Mouse (Mus musculus) midbrain, embryonic 14.5 days (tissue): Measurements from ENCODE around the gene Cadps2. TPM values are rescaled to one million over a fixed set of nuclear protein-coding genes. Genes with fewer than 3 reads are reported as not detected.
A peak's percentile ranks its signal among the peaks of the same experiment; 100 is the strongest.

Experiments
- ATAC-seq: fragments of 200-750 bp; cut with Nextera tagmentation; 2 replicates; pipeline ENCODE4 v1.8.0; 2017; ENCODE audit warnings: moderate number of reproducible peaks, moderate library complexity; ENCODE audit not compliant: low FRiP score, low TSS enrichment
- DNase-seq: peaks from one replicate; pipeline ENCODE4 v3.0.0-alpha.2; 2015
- H3K27ac ChIP-seq: fragments of 300-500 bp; sonication (generic); replicated peaks from 2 replicates; pipeline ENCODE4 v1.5.1; 2014; ENCODE audit warnings: mild to moderate bottlenecking, low read depth, low read length, moderate library complexity
- H3K27me3 ChIP-seq: fragments of 300-500 bp; sonication (generic); 2 replicates; pipeline ENCODE4 v1.6.1; 2014; ENCODE audit warnings: low read length, control low read depth, mixed read lengths; ENCODE audit not compliant: control insufficient read depth, insufficient read depth
- H3K36me3 ChIP-seq: fragments of 300-500 bp; sonication (generic); 2 replicates; pipeline ENCODE4 v1.6.1; 2014; ENCODE audit warnings: low read length, control low read depth; ENCODE audit not compliant: control insufficient read depth, insufficient read depth
- H3K4me1 ChIP-seq: fragments of 300-500 bp; sonication (generic); 2 replicates; pipeline ENCODE4 v1.6.1; 2014; ENCODE audit warnings: mild to moderate bottlenecking, antibody characterized with exemption, low read length, control low read depth; ENCODE audit not compliant: control insufficient read depth, insufficient read depth
- H3K4me2 ChIP-seq: fragments of 300-500 bp; sonication (generic); 2 replicates; pipeline ENCODE4 v1.6.1; 2014; ENCODE audit warnings: mild to moderate bottlenecking, low read length, moderate library complexity
- H3K4me3 ChIP-seq: fragments of 300-500 bp; sonication (generic); replicated peaks from 2 replicates; pipeline ENCODE4 v1.5.1; 2014; ENCODE audit warnings: low read depth, low read length
- H3K9ac ChIP-seq: fragments of 300-500 bp; sonication (generic); replicated peaks from 2 replicates; pipeline ENCODE4 v1.6.1; 2014; ENCODE audit warnings: mild to moderate bottlenecking, low read length, moderate library complexity
- H3K9me3 ChIP-seq: fragments of 300-500 bp; sonication (generic); 2 replicates; pipeline ENCODE4 v1.6.1; 2016; ENCODE audit warnings: low read length, control low read depth, mixed read lengths; ENCODE audit not compliant: control insufficient read depth
- WGBS: fragments of 180-500 bp; shearing (Covaris S2); extraction: QIAGEN DNeasy Blood & Tissue Kit; methylation state at CpG from one replicate; pipeline ENCODE4 v1.1.7; 2014; 5-methylcytosine and 5-hydroxymethylcytosine counted together
- polyA plus RNA-seq: library from polyadenylated mRNA; unstranded; fragments of >200 nt; fragmentation: Nextera tagmentation; extraction: Ambion mirVana; gene quantifications from 2 replicates; pipeline ENCODE4 v1.2.1, GENCODE M21; 2014

Cadps2 gene
- polyA plus RNA-seq, 1 experiment from 2014 or later, result 9.5 TPM

DNA sequence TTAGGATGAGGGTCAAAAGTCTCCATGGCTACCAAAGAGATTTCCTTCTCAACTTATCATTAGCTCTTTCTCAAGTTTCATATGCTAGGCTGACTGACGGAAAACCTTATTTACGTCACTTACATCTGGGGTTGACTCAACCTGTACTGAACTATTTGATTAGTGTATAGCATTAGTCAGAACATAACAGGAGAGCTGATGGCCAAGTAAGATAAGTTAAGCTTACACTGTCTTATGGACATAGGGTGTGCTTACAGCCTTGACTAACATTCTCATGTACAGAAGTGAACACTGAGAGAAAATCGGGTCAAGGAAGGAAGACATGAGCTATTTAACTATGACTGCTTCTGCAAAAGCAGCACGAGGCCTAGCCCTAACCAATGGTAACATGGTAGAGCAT, 550.5 kb downstream of the Cadps2 start:
- no peaks in the 10 kb centered on the region for H3K9me3 ChIP-seq
- DNase-seq (no peak), ATAC-seq (no peak)
- H3K36me3 ChIP-seq, result no peaks in the 10 kb centered on the region
- H3K27me3 ChIP-seq, result peaks cover 18% of the 10 kb centered on the region
- no peak overlapping the region for H3K4me2 ChIP-seq
- H3K9ac ChIP-seq, result no peak overlapping the region
- WGBS, result 89% methylated on average over 4 of the region's 4 CpGs
- H3K4me1 ChIP-seq, result no peaks in the 10 kb centered on the region
- H3K27ac ChIP-seq, result no peak overlapping the region
- H3K4me3 ChIP-seq, result no peak overlapping the region

DNA sequence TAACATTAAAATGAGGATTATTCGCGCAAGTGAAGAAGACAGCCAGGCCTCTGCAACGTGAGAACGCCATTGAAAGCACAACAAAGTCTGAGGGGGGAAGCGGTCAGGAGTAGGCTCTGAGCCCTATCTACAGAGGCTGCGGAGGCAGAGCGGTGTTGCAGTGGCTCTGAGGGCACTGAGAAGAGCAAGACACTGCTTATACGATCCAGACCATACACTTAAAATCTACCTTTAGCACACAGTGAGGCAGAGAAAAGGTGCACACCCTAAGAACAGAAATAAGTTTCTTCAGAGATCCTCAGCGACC, 557.8 kb downstream of the Cadps2 start:
- WGBS, result 44% methylated on average over 9 of the region's 9 CpGs
- Histone ChIP-seq H3K4me3 (no peak overlapping the region), H3K9ac (no peak overlapping the region), H3K27ac (no peak overlapping the region), H3K27me3 (peaks cover 77% of the 10 kb centered on the region), H3K4me2 (no peak overlapping the region), H3K4me1 (no peaks in the 10 kb centered on the region), H3K36me3 (no peaks in the 10 kb centered on the region), H3K9me3 (peaks cover 6% of the 10 kb centered on the region; the same call in 1 of the 2 replicates)
- ATAC-seq (no peak), DNase-seq (no peak)

DNA sequence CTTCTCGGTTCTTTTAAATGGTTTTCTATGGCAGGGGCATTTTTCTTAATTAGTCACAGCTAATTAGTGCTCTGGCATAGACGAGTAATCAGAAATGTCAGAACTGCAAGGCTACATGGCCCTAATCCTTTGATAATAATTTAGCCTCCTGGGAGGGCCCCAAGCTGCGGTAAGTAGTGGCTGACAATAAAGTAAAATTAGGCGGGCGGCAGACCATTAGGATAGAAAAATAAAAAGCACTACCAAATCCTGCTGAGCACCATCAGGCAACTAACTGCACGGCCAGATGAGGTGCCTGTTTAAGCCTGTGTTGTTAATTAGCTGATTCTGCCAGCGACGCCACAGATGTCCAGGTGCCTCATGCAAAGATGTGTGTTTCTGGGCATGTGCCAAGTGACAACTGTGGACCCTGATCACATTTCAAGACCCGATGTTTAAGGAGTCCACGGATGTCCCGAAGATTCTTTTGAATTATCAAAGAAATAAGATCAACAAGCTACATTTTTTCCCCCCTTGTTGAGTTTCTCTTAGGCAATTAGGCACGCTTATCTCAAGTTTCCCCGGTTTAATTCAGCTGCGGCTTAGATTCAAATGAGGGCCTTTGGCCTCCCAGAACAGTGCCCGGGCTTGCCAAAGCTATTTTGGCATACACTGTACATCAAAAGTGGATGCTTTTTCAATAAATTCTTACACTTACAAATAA, 558.3 kb downstream of the Cadps2 start:
- WGBS, result 15% methylated on average over 15 of the region's 15 CpGs
- no peaks in the 10 kb centered on the region for H3K4me1 ChIP-seq
- H3K36me3 ChIP-seq, result no peaks in the 10 kb centered on the region
- H3K27ac ChIP-seq, result no peak overlapping the region
- H3K9ac ChIP-seq, result no peak overlapping the region
- H3K27me3 ChIP-seq, result peaks cover 82% of the 10 kb centered on the region
- no peak overlapping the region for H3K4me2 ChIP-seq
- ATAC-seq (peak; percentile 67), DNase-seq (peak; percentile 57)
- H3K4me3 ChIP-seq, result no peak overlapping the region
- peaks cover 6% of the 10 kb centered on the region; the same call in 1 of the 2 replicates for H3K9me3 ChIP-seq

DNA sequence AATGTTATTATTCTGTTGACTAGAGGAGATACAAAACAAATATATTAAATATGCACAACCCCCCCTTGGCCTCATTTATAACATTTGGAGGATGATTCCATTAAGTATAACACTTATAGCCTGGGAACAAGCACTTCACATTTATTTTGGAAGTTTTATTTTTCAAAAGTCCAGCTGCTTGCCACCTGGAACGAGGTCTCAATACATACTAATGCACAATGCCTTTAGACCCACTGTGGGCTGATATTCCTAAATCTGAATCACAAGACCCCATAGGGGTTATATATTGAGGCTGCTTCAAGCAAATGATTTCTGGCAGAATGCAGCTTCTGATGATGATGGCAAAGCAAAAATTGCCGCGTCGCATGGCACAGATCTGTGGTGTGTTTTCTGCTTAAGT, 565.7 kb downstream of the Cadps2 start:
- ATAC-seq (no peak), DNase-seq (no peak)
- Histone ChIP-seq H3K4me1 (peaks cover 9% of the 10 kb centered on the region; the same call in 1 of the 2 replicates), H3K9ac (no peak overlapping the region), H3K27ac (no peak overlapping the region), H3K4me3 (no peak overlapping the region), H3K9me3 (no peaks in the 10 kb centered on the region), H3K4me2 (no peak overlapping the region), H3K27me3 (peaks cover 93% of the 10 kb centered on the region), H3K36me3 (no peaks in the 10 kb centered on the region)
- WGBS, result 26% methylated on average over 4 of the region's 4 CpGs

DNA sequence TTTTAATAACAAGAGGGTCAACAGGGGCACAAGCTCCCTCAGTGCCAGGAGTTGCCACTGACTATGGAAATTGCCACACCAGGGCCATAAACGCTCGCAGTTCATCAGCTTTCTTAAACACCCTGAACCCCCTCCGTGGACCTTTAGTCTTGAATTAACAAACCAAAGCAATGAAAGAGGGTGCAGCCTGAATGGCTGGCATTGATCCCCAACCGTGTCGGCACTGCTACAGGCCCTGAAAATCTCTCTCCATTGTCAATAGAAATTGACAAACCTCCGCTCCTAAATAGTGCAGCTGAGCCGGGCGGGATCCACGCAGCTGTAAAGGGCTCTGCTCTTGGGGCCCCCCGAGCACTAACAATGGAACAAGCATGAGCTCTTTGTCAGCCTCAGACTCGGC, 566.2 kb downstream of the Cadps2 start:
- DNase-seq (peak; percentile 65), ATAC-seq (peak; percentile 84; the same call in 1 of the 2 replicates)
- Histone ChIP-seq H3K36me3 (no peaks in the 10 kb centered on the region), H3K9me3 (no peaks in the 10 kb centered on the region), H3K9ac (no peak overlapping the region), H3K27me3 (peaks cover 93% of the 10 kb centered on the region), H3K4me3 (no peak overlapping the region), H3K4me1 (peaks cover 9% of the 10 kb centered on the region; the same call in 1 of the 2 replicates), H3K27ac (no peak overlapping the region), H3K4me2 (no peak overlapping the region)
- WGBS, result under 1% methylated on average over 11 of the region's 11 CpGs

DNA sequence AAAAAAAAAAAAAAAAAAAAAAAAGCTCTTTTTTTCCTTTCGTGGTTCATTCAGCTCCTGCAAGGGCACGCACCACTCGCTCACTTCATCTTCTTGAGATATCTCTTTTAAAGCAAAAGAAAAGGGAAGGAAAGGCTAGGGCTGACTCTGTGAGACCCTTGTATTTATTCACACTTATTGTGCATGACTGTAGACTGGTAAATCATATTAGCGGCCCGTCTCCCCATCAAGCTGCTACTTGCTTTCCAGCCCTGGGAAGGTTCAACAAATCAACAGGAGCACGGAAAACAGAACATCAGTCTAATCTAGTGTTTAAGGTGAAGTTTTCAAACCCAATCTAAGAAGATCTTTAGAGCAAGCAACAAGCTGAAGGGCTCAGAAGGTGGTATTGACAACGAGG, 566.7 kb downstream of the Cadps2 start:
- Histone ChIP-seq H3K27me3 (peaks cover 93% of the 10 kb centered on the region), H3K27ac (no peak overlapping the region), H3K9me3 (no peaks in the 10 kb centered on the region), H3K4me2 (no peak overlapping the region), H3K36me3 (no peaks in the 10 kb centered on the region), H3K9ac (no peak overlapping the region), H3K4me1 (peaks cover 9% of the 10 kb centered on the region; the same call in 1 of the 2 replicates), H3K4me3 (no peak overlapping the region)
- ATAC-seq, result no peak
- 1% methylated on average over 7 of the region's 7 CpGs for WGBS
- DNase-seq, result no peak

DNA sequence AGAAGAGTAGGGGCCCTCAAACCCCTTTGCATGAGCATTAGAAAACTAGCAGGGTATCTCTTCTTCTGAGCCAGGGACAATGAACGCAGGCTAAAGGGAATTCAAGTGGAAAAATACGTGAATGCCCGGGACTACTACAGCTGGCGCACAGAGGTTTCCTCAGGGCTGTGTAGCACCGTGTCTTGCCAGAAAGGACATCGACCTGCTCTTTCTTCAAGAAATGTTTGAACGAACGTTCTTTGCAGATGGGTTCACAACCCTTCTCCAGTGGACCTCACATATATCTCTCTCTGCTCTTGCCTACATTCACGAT, 578.5 kb downstream of the Cadps2 start:
- H3K36me3 ChIP-seq, result no peaks in the 10 kb centered on the region
- H3K4me2 ChIP-seq, result peak overlapping the region; percentile 22; the same call in 1 of the 2 replicates
- H3K27me3 ChIP-seq, result peaks cover 91% of the 10 kb centered on the region
- no peak for DNase-seq
- 2% methylated on average over 9 of the region's 9 CpGs for WGBS
- no peak for ATAC-seq
- no peak overlapping the region for H3K27ac ChIP-seq
- no peak overlapping the region for H3K9ac ChIP-seq
- no peaks in the 10 kb centered on the region for H3K9me3 ChIP-seq
- H3K4me1 ChIP-seq, result 0 out of 2 replicates have a peak, but pooled peaks cover 4% of the 10 kb centered on the region
- no peak overlapping the region for H3K4me3 ChIP-seq

DNA sequence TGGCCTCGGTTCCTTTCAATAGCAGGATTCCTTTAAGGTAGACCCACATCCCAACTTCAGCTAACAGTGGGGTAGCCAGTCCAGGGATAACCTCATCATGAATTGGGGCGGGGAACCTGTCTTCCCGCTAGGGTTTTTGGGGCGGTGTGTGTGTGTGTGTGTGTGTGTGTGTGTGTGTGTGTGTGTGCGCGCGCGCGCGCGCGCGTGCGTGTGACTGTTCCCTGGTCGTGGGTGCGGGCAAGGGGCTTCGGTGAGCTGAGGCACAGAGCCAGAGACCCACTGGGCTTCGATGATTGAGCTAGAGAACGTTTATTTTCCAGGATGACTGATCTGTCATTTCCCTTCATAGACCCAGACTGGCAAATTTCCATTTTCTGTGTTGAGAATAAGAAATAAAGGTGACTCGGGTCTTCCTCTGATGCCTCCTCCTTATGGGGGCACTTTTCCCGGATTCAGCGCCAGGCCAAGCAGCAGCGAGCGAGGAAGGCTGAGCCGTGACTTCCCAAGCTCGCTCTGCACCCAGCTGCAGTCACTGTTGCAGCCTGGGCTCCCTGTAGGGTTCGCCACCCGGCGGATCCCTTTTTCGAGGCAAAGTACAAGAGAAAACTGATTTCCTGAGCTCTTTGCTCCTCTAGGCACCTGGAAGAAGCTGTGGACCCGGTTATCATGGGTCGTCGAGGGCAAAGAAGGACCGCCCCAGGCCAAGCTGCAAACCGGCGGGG, 579.0 kb downstream of the Cadps2 start:
- no peaks in the 10 kb centered on the region for H3K36me3 ChIP-seq
- H3K4me3 ChIP-seq, result no peak overlapping the region
- H3K9ac ChIP-seq, result no peak overlapping the region
- ATAC-seq, result no peak
- H3K4me2 ChIP-seq, result peak overlapping the region; percentile 22
- DNase-seq, result peak; percentile 35
- 2% methylated on average over 36 of the region's 36 CpGs for WGBS
- H3K4me1 ChIP-seq, result 0 out of 2 replicates have a peak, but pooled peaks cover 4% of the 10 kb centered on the region
- H3K27ac ChIP-seq, result no peak overlapping the region
- H3K27me3 ChIP-seq, result peaks cover 91% of the 10 kb centered on the region
- H3K9me3 ChIP-seq, result no peaks in the 10 kb centered on the region

DNA sequence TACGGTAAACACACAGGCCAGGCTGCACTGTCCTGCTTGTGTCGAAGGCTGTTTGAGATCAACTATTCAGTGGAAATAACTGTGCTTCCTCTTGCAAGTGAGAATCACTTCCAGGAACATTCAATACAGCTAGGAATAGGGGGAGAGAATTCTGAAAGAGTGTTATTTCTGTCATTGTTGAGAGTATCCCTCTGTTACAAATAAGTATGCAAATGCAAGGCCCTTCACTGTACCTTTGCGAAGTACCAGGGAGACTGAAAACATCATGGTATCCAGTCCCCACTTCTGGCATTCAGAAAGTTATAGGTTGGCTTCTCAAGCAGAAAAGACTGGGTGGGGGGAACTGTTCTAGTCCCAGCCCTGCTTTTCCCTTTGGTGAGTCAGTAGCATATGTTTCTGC, 581.2 kb downstream of the Cadps2 start:
- DNase-seq (no peak), ATAC-seq (no peak)
- Histone ChIP-seq H3K4me2 (no peak overlapping the region), H3K27ac (no peak overlapping the region), H3K27me3 (peaks cover 95% of the 10 kb centered on the region), H3K36me3 (no peaks in the 10 kb centered on the region), H3K9me3 (no peaks in the 10 kb centered on the region), H3K4me3 (no peak overlapping the region), H3K9ac (no peak overlapping the region), H3K4me1 (0 out of 2 replicates have a peak, but pooled peaks cover 4% of the 10 kb centered on the region)
- WGBS, result 14% methylated on average over 3 of the region's 3 CpGs
